Mouse (Mus musculus) WW6 (cell line): Measurements from ENCODE around the gene Thyn1.
A peak's percentile ranks its signal among the peaks of the same experiment; 100 is the strongest.

Source experiments
- DNase-seq: peaks from one replicate; pipeline ENCODE4 v3.0.0-alpha.2; 2013; ENCODE audit warnings: low read depth, low spot score

The Thyn1 gene

DNA sequence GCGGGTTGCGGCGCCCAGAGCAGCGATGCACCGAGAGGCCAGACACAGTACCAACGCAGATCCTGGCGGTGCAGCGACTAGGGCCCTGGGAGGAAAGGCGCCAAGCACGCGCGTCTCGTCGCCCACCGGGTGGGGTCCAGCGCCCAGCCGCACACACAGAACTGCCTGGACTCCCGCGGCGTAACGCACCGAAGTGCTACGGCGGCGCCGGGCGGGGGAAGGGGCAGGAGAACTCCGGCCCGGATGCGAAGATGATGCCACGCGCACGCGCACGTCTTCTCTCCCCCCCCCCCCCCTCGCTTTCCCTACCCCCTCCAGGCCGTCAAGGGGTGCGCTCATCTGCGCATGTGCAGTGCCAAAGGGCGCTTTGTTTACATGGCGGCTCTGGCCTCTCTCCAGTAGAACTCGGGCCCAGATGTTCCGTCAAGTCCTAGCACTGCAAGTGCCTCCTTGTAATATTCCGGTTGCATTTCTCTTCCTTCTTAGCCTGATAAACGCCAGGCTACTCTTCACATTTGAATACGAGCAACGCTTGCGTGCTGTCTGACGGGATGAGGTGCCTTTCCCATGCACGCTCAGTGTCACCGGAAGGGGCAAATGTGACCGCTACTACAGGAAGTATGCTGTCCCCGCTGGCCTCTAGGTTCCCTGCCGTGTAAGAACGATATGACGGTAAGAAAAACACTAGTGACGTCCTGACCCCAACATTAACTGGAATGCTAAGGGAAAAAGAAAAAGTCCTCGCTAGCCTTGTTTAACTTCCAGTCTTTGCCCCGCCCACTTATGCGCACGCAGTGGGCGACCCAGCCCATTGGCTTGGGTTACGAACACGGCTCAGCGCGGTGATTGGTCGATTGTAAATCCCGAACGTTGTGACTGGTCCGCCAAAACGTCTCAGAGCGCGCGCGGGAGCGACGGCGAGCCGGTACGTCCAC, 30.6 kb downstream of the Thyn1 start, which contains the start of the genes Vps26b and Ncapd3:
Gene Vps26b (minus strand): TSS at position 238 of the 935 bp plus-strand sequence.
Gene Ncapd3 (plus strand): TSS at position 348 of the 935 bp plus-strand sequence.
- peak; percentile 88 for DNase-seq

DNA sequence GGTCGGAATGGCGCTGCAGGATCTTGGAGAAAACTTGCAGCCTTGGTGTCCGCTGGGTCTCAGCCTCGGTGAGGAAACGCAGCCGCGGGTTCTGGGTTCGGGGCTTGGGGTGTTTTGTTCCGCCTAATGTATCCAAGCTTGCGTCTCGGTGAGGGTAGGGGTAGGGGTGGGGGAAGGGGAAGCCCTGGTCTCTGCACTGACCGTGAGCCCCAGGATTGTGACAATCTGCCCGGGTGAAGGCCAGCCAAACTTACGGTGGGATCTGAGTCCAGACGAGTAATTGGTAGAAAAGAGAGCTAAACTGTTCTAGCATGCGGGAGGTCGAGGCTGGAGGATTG, 31.2 kb downstream of the Thyn1 start:
- DNase-seq, result no peak

DNA sequence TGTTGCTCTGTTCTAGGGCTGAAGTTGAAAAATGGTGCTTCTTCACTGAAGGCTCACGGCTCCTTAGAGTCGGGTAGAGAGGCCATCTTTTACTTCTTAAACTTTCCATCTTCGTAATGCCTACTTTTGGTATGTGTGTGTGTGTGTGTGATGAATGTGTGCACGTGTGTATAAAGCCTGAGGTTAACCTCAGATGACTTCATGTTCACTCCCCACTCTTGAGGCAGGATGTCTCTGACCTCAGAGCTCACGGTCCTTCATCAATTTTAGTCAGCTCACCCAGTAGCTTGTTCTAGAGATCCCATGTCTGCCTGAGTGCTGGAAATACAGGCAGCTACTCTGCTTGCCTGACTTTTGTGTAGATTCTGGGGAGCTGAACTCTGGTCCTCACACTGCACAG, 44.4 kb downstream of the Thyn1 start:
- no peak for DNase-seq

DNA sequence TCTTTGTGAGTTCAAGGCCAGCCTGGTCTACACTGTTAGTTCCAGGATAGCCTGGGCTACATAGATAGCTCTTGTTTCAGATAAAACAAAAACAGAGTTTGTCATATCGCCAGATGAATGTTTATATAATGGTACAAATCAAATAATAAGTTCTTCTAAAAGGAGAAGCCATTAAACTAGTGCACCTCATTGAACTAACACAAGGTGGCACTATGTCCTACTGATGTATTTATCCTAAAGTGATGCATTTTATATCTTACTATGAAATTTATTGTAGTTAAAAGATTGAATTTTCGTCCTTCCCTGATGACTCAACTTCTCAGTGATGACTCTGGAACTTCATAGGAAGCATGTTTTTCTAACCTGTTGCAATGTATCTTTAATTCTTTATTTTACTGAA, 50.0 kb downstream of the Thyn1 start:
- DNase-seq, result no peak
